Mouse (Mus musculus): ENCODE results near the gene Pax1. TPM values are rescaled to one million over a fixed set of nuclear protein-coding genes. Genes with fewer than 3 reads are reported as not detected.

The Pax1 gene
- not detected in 2 replicates for total RNA-seq (2023)

GRCm38 (mm10) chr2:147361581-147361980 is at the start of gene Pax1:
TSS of gene Pax1 (plus strand) at chr2:147361925.

Other genes with a start within 250 kb of the Pax1 start
- not detected in 2 replicates for gene Nkx2-2, start 167.7 kb upstream of the Pax1 start, total RNA-seq (2023)

Measured in neutrophil, adult 65 days (primary cell).